Mouse (Mus musculus) megakaryocyte, embryonic 14.5 days (primary cell): ENCODE measurements around the gene Wdr27. TPM values are rescaled to one million over a fixed set of nuclear protein-coding genes. Genes with fewer than 3 reads are reported as not detected.

Experiments
- H3K27me3 ChIP-seq: replicated peaks from 2 replicates; pipeline ENCODE3; 2012; ENCODE audit warnings: inconsistent platforms
- H3K36me3 ChIP-seq: replicated peaks from 2 replicates; pipeline ENCODE3; 2012; ENCODE audit warnings: low read length, inconsistent platforms, mixed read lengths
- H3K4me1 ChIP-seq: 2 replicates; pipeline ENCODE4 v1.6.1; 2012; ENCODE audit warnings: inconsistent platforms
- H3K4me3 ChIP-seq: replicated peaks from 2 replicates; pipeline ENCODE3; 2012; ENCODE audit warnings: moderate library complexity, mild to moderate bottlenecking, inconsistent platforms
- H3K9me3 ChIP-seq: 2 replicates; pipeline ENCODE4 v1.6.1; 2012; ENCODE audit warnings: inconsistent platforms
- FLI1 ChIP-seq: IDR thresholded peaks from 2 replicates; pipeline ENCODE4 v1.6.1; 2012; ENCODE audit warnings: low read length, inconsistent platforms, mixed read lengths
- GATA1 ChIP-seq: IDR thresholded peaks from 3 replicates; pipeline ENCODE4 v1.6.1; 2012; ENCODE audit warnings: mixed read lengths, low read length, inconsistent platforms, borderline replicate concordance
- polyA plus RNA-seq: library from polyadenylated mRNA; stranded (reverse); fragments of >175 nt; gene quantifications from 2 replicates; pipeline ENCODE4 v1.2.3, GENCODE M21; 2012; ENCODE audit warnings: low replicate concordance; ENCODE audit not compliant: insufficient read depth

The Wdr27 gene
- polyA plus RNA-seq, 1 experiment, result 8.6 TPM

DNA sequence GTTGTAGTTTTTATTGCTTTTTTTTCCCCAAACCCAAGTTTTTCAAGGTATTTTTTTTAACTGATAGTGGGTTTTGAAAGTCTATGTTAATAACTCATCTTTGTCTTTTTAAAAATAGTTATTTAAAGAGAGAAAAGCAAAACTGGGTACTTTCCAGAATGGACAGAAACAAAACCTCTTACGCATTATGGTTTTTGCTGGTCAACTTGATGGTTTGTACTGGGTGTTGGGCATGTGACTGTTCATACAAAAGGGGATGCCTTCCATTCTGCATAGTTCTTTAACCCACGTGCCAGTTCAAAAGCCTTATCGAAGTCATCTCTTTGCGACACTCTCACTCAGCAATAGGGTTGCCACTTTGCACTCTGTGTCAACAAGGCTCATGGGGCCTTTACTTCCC is 147.9 kb downstream of the Wdr27 start:
- Histone ChIP-seq H3K4me1 (no peaks in the 10 kb centered on the region), H3K4me3 (no peak overlapping the region), H3K9me3 (0 out of 2 replicates have a peak, but pooled peaks cover 4% of the 10 kb centered on the region), H3K27me3 (no peaks in the 10 kb centered on the region), H3K36me3 (no peaks in the 10 kb centered on the region)
- no peak for TF ChIP-seq GATA1
- TF ChIP-seq FLI1, result no peak

DNA sequence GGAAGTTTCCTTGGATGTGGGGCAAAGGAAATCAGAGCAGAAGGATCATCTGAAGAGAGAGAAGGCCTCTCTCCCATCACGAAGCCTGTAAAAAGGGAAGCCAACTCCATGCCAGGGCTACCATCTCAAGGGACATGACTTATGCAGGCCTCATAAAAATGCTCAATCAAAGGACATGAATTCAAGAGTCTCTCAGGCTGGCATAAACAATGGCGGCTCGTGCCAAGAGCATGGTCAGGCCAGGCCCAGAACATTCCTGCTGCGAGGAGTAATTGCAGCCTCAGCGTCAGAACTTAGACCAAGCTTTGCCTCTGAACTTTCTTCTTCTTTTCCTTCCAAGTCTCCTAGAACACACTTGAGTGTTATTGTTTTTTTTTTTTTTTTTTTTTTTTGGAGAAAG is 163.6 kb downstream of the Wdr27 start:
- TF ChIP-seq FLI1, result no peak
- no peak for TF ChIP-seq GATA1
- no peaks in the 10 kb centered on the region for H3K4me1 ChIP-seq
- H3K36me3 ChIP-seq, result no peaks in the 10 kb centered on the region
- H3K4me3 ChIP-seq, result no peak overlapping the region
- H3K9me3 ChIP-seq, result no peaks in the 10 kb centered on the region
- H3K27me3 ChIP-seq, result no peaks in the 10 kb centered on the region

DNA sequence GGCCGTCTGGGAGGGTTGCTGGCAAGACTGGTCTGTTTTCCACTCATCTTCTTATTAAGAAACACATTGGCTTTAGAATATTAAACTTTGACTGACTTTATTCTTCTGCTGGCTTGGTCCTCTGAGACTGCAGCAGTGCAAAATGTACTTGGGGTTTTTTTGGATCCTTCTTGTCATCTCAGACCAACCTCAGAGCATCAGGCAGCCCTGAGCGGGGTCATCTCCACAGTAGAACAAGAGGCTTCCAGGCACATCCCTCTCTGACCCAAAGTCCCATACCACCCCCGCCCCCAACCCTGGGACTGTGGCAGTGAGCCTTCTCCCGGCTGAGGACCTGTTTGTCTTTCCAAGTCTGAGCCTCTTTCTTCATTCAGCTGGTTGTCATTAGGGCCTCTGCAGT is 171.6 kb downstream of the Wdr27 start:
- Histone ChIP-seq H3K27me3 (no peaks in the 10 kb centered on the region), H3K4me3 (no peak overlapping the region), H3K9me3 (no peaks in the 10 kb centered on the region), H3K4me1 (no peaks in the 10 kb centered on the region), H3K36me3 (no peaks in the 10 kb centered on the region)
- TF ChIP-seq FLI1, result no peak
- TF ChIP-seq GATA1, result no peak

DNA sequence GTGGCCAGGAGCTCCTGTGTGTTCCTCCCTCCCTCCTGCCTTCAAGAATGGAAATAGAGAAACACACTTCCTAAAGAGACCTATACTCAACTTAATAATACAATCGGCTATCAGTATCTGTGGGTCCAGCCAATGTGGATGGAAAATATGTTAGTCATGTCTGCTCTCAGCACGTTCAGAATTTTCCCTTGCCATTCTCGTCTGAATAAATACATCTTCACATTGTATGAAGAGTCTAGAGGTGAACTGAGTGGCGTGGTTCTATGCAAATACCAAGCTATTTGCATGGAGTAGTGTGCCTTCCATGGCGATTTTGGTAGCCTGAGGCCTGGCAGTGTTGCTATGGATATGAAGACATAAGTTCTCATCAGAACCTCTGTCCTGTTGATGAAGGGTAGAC is 172.6 kb downstream of the Wdr27 start:
- Histone ChIP-seq H3K9me3 (no peaks in the 10 kb centered on the region), H3K4me1 (no peaks in the 10 kb centered on the region), H3K27me3 (no peaks in the 10 kb centered on the region), H3K4me3 (no peak overlapping the region), H3K36me3 (no peaks in the 10 kb centered on the region)
- TF ChIP-seq FLI1 (no peak), GATA1 (no peak)

Other genes with a start within 250 kb of the Wdr27 start
- gene Thbs2, start 248.9 kb downstream of the Wdr27 start, polyA plus RNA-seq, result not detected in 2 replicates
- 2.3 and 3.1 TPM in 2 replicates for gene 1600012H06Rik, start within 50 bp of the Wdr27 start, polyA plus RNA-seq
- gene Phf10, start 18.1 kb upstream of the Wdr27 start, polyA plus RNA-seq, result 8.6 and 36.4 TPM in 2 replicates
- 1.2 and 2.3 TPM in 2 replicates for gene 9030025P20Rik, start 35.3 kb upstream of the Wdr27 start, polyA plus RNA-seq
- gene Gm3417, start 35.6 kb upstream of the Wdr27 start, polyA plus RNA-seq, result not detected in 2 replicates
- not detected in 2 replicates for gene Gm3435, start 67.0 kb upstream of the Wdr27 start, polyA plus RNA-seq
- gene Ermard, start 98.0 kb upstream of the Wdr27 start, polyA plus RNA-seq, result 1.0 and 1.8 TPM in 2 replicates
- gene Tcte3, start 98.3 kb upstream of the Wdr27 start, polyA plus RNA-seq, result 3.2 and 3.3 TPM in 2 replicates
- gene Gm3448, start 98.4 kb upstream of the Wdr27 start, polyA plus RNA-seq, result 0.10 TPM in 1 of 2 replicates, not detected in the other